Mouse (Mus musculus) forebrain, embryonic 16.5 days (tissue): ENCODE data around the gene Sipa1l1. TPM values are rescaled to one million over a fixed set of nuclear protein-coding genes. Genes with fewer than 3 reads are reported as not detected.

ENCODE experiments used
- ATAC-seq: fragments of 200-750 bp; cut with Nextera tagmentation; 2 replicates; pipeline ENCODE4 v1.8.0; 2017; ENCODE audit warnings: mild to moderate bottlenecking, moderate library complexity
- H3K27ac ChIP-seq: fragments of 300-500 bp; sonication (generic); 2 replicates; pipeline ENCODE4 v1.5.1; 2014; ENCODE audit warnings: low read length, control low read depth
- H3K27me3 ChIP-seq: fragments of 300-500 bp; sonication (generic); replicated peaks from 2 replicates; pipeline ENCODE4 v1.6.1; 2014; ENCODE audit warnings: low read length; ENCODE audit not compliant: control insufficient read depth, insufficient read depth
- H3K36me3 ChIP-seq: fragments of 300-500 bp; sonication (generic); 2 replicates; pipeline ENCODE4 v1.6.1; 2014; ENCODE audit not compliant: control insufficient read depth, insufficient read depth
- H3K4me1 ChIP-seq: fragments of 300-500 bp; sonication (generic); replicated peaks from 2 replicates; pipeline ENCODE4 v1.6.1; 2014; ENCODE audit warnings: low read length; ENCODE audit not compliant: control insufficient read depth, insufficient read depth
- H3K4me2 ChIP-seq: fragments of 300-500 bp; sonication (generic); 2 replicates; pipeline ENCODE4 v1.6.1; 2014; ENCODE audit warnings: mild to moderate bottlenecking, low read length, control low read depth
- H3K4me3 ChIP-seq: fragments of 300-500 bp; sonication (generic); replicated peaks from 2 replicates; pipeline ENCODE4 v1.5.1; 2014; ENCODE audit warnings: mild to moderate bottlenecking, low read length, control low read depth
- H3K9ac ChIP-seq: fragments of 300-500 bp; sonication (generic); replicated peaks from 2 replicates; pipeline ENCODE4 v1.6.1; 2014; ENCODE audit warnings: low read depth, low read length, control low read depth
- H3K9me3 ChIP-seq: fragments of 300-500 bp; sonication (generic); 2 replicates; pipeline ENCODE4 v1.6.1; 2016; ENCODE audit warnings: low read length; ENCODE audit not compliant: control insufficient read depth
- WGBS: fragments of 180-500 bp; shearing (Covaris S2); extraction: QIAGEN DNeasy Blood & Tissue Kit; methylation state at CpG from one replicate; pipeline ENCODE4 v1.1.7; 2014; 5-methylcytosine and 5-hydroxymethylcytosine counted together
- polyA plus RNA-seq: library from polyadenylated mRNA; unstranded; fragments of >200 nt; fragmentation: Nextera tagmentation; extraction: Ambion mirVana; gene quantifications from 2 replicates; pipeline ENCODE4 v1.2.1, GENCODE M21; 2015

The Sipa1l1 gene
- polyA plus RNA-seq, 1 experiment from 2014 or later = 26.8 TPM

- H3K27me3 ChIP-seq = no peaks in the 10 kb centered on the region
- H3K4me1 ChIP-seq = 0 out of 2 replicates have a peak, but pooled peaks cover 8% of the 10 kb centered on the region
- no peak overlapping the region for H3K4me3 ChIP-seq
- no peaks in the 10 kb centered on the region for H3K9me3 ChIP-seq
- WGBS = 42% methylated on average over 6 of the region's 6 CpGs
- ATAC-seq = no peak
- H3K4me2 ChIP-seq = no peak overlapping the region
- no peak overlapping the region for H3K27ac ChIP-seq
- H3K36me3 ChIP-seq = no peaks in the 10 kb centered on the region
- no peak overlapping the region for H3K9ac ChIP-seq
Observed at GRCm38 (mm10) chr12:82189076-82189675, 20.1 kb downstream of the Sipa1l1 start.

- Histone ChIP-seq H3K4me1 (0 out of 2 replicates have a peak, but pooled peaks cover 8% of the 10 kb centered on the region), H3K9ac (no peak overlapping the region)
Observed at GRCm38 (mm10) chr12:82189715-82190581, 20.8 kb downstream of the Sipa1l1 start.

GRCm38 (mm10) chr12:82190582-82190965 is 21.5 kb downstream of the Sipa1l1 start:
- ATAC-seq = no peak
- H3K27ac ChIP-seq = no peak overlapping the region
- no peak overlapping the region for H3K4me2 ChIP-seq
- H3K36me3 ChIP-seq = no peaks in the 10 kb centered on the region
- H3K4me1 ChIP-seq = 0 out of 2 replicates have a peak, but pooled peaks cover 8% of the 10 kb centered on the region
- 97% methylated on average over 16 of the region's 16 CpGs for WGBS
- H3K9me3 ChIP-seq = no peaks in the 10 kb centered on the region
- H3K9ac ChIP-seq = no peak overlapping the region
- no peak overlapping the region for H3K4me3 ChIP-seq
- no peaks in the 10 kb centered on the region for H3K27me3 ChIP-seq

More at GRCm38 (mm10) chr12:82189715-82190581, 20.8 kb downstream of the Sipa1l1 start:
- 90% methylated on average over 16 of the region's 16 CpGs for WGBS
- H3K27ac ChIP-seq = no peak overlapping the region
- no peaks in the 10 kb centered on the region for H3K36me3 ChIP-seq
- H3K4me3 ChIP-seq = no peak overlapping the region
- H3K27me3 ChIP-seq = no peaks in the 10 kb centered on the region
- no peak overlapping the region for H3K4me2 ChIP-seq
- no peak for ATAC-seq
- H3K9me3 ChIP-seq = no peaks in the 10 kb centered on the region

GRCm38 (mm10) chr12:82191686-82192085 is 22.6 kb downstream of the Sipa1l1 start:
- Histone ChIP-seq H3K27ac (no peak overlapping the region), H3K9ac (no peak overlapping the region), H3K4me1 (peaks cover 10% of the 10 kb centered on the region), H3K27me3 (no peaks in the 10 kb centered on the region), H3K4me2 (no peak overlapping the region), H3K36me3 (no peaks in the 10 kb centered on the region), H3K4me3 (no peak overlapping the region), H3K9me3 (no peaks in the 10 kb centered on the region)
- ATAC-seq = no peak
- WGBS = 70% methylated on average over 5 of the region's 5 CpGs

GRCm38 (mm10) chr12:82192641-82193054 is 23.5 kb downstream of the Sipa1l1 start:
- Histone ChIP-seq H3K4me1 (peaks cover 16% of the 10 kb centered on the region), H3K9me3 (no peaks in the 10 kb centered on the region), H3K4me2 (no peak overlapping the region), H3K27ac (no peak overlapping the region), H3K9ac (no peak overlapping the region), H3K36me3 (no peaks in the 10 kb centered on the region), H3K4me3 (no peak overlapping the region), H3K27me3 (no peaks in the 10 kb centered on the region)
- ATAC-seq = no peak
- 85% methylated on average over 4 of the region's 4 CpGs for WGBS

- no peaks in the 10 kb centered on the region for H3K36me3 ChIP-seq
- peaks cover 14% of the 10 kb centered on the region for H3K4me1 ChIP-seq
- H3K27ac ChIP-seq = no peak overlapping the region
- no peak for ATAC-seq
- 22% methylated on average over 2 of the region's 2 CpGs for WGBS
- H3K4me2 ChIP-seq = no peak overlapping the region
- H3K9ac ChIP-seq = no peak overlapping the region
- no peak overlapping the region for H3K4me3 ChIP-seq
- no peaks in the 10 kb centered on the region for H3K9me3 ChIP-seq
- no peaks in the 10 kb centered on the region for H3K27me3 ChIP-seq
Observed at GRCm38 (mm10) chr12:82193476-82193875, 24.4 kb downstream of the Sipa1l1 start.

- Histone ChIP-seq H3K4me1 (peaks cover 13% of the 10 kb centered on the region), H3K9me3 (no peaks in the 10 kb centered on the region), H3K9ac (no peak overlapping the region), H3K27me3 (no peaks in the 10 kb centered on the region), H3K4me3 (no peak overlapping the region), H3K27ac (no peak overlapping the region), H3K36me3 (no peaks in the 10 kb centered on the region), H3K4me2 (no peak overlapping the region)
- ATAC-seq = no peak
- 82% methylated on average over 3 of the region's 3 CpGs for WGBS
Observed at GRCm38 (mm10) chr12:82194919-82195318, 25.8 kb downstream of the Sipa1l1 start.

- WGBS = 83% methylated on average over 2 of the region's 2 CpGs
Observed at GRCm38 (mm10) chr12:82196213-82196612, 27.1 kb downstream of the Sipa1l1 start.

GRCm38 (mm10) chr12:82196615-82197146 is 27.6 kb downstream of the Sipa1l1 start:
- Histone ChIP-seq H3K27ac (no peak overlapping the region), H3K27me3 (no peaks in the 10 kb centered on the region), H3K9me3 (no peaks in the 10 kb centered on the region), H3K4me3 (no peak overlapping the region), H3K4me2 (no peak overlapping the region), H3K4me1 (peaks cover 13% of the 10 kb centered on the region), H3K9ac (no peak overlapping the region), H3K36me3 (no peaks in the 10 kb centered on the region)
- ATAC-seq = no peak
- 26% methylated on average over 7 of the region's 7 CpGs for WGBS

More at GRCm38 (mm10) chr12:82196213-82196612, 27.1 kb downstream of the Sipa1l1 start:
- H3K4me3 ChIP-seq = no peak overlapping the region
- ATAC-seq = no peak
- H3K4me2 ChIP-seq = no peak overlapping the region
- peaks cover 13% of the 10 kb centered on the region for H3K4me1 ChIP-seq
- no peaks in the 10 kb centered on the region for H3K27me3 ChIP-seq
- H3K9ac ChIP-seq = no peak overlapping the region
- H3K36me3 ChIP-seq = no peaks in the 10 kb centered on the region
- no peaks in the 10 kb centered on the region for H3K9me3 ChIP-seq
- H3K27ac ChIP-seq = no peak overlapping the region
